Mouse (Mus musculus): ENCODE measurements at regions not wholly inside any gene's neighbourhood (a gene's known extent, or its start where the extent isn't known, plus 50 kb on each side); places are given as distances from the start of the nearest gene placed in this dataset.

DNA sequence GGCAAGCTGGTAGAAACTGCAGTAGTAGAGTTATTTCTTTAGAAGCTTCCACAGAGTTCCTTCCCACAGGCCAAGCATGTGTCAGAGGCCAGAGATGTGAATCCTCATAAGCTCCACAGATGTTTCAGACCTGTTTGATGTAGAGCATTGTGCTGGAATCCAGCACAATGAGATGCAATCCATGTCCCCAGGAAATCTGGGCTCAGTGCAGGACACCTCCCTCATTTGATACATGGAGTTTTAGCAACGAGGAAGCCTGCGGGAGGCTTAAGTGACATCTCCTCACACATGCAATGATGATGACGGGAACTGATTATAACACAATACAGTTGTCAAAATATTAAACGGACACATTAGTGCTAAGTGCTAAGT, 133.7 kb downstream of the Slc30a10 start:
- TF ChIP-seq POLR2A (IDR thresholded peaks at IDR 0.05; ENCODE audit: insufficient read depth, low read length) (no peak), CTCF (IDR thresholded peaks at IDR 0.05; ENCODE audit: low read depth, low read length) (no peak), EP300 (IDR thresholded peaks at IDR 0.05; ENCODE audit: insufficient read depth, low read depth, low read length) (no peak)

All from ES-Bruce4 (cell line).